Mouse (Mus musculus): ENCODE results near the gene Cnbp. TPM values are rescaled to one million over a fixed set of nuclear protein-coding genes. Genes with fewer than 3 reads are reported as not detected.
A peak's percentile ranks its signal among the peaks of the same experiment; 100 is the strongest.

The Cnbp gene
- total RNA-seq (2017): 1,356 and 1,403 TPM in 2 replicates

DNA sequence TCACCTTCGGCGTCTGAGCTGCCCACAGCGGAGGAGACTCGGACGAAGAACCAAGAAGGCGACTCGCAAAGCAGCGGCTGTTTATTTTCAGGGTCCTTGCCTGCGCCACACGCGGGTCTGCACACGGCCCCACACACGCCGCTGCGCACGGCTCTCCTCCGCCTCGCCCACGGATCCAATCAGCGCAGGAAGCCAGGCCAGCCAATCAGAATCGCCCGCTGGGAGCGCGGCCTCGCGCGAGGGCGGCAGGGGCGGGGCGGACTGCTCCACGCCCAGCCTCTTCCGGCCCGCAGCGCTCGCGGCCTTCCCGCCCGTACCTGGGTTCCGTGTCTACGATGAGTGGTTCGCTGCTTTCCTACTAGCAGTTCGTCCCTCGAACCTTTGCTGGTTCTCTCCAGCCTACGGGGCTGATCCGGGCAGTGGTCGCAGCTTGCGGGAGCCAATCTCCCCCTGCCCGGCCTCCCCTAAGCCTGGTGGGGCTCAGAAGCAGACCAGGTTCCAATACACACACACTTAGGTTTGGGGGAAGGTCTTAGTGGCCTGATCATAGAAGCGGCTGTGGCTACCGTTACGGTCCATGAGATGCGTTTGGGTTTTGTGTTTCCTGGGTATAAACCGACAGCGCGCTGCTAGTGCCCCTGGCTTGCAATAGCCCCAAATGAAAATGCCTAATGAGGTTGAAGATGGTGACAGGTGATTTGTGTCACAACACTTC, at the start of gene Cnbp:
Gene Cnbp (minus strand): TSS at position 207 of the 715 bp plus-strand sequence.
- ATAC-seq (replicated peaks; ENCODE audit: low read depth, poor library complexity, severe bottlenecking): peak; percentile 93

- no peak for ATAC-seq (replicated peaks; ENCODE audit: low read depth, poor library complexity, severe bottlenecking)
These were observed 47.1 kb upstream of the Cnbp start for GRCm38 (mm10) chr6:87898028-87898427.

- no peak for ATAC-seq (replicated peaks; ENCODE audit: low read depth, poor library complexity, severe bottlenecking)
These were observed 43.0 kb upstream of the Cnbp start for GRCm38 (mm10) chr6:87893931-87894330.

- peak; percentile 91 for ATAC-seq (replicated peaks; ENCODE audit: low read depth, poor library complexity, severe bottlenecking)
These were observed 36.8 kb upstream of the Cnbp start, which contains the start of gene Copg1 for GRCm38 (mm10) chr6:87887594-87888233. Copg1 (plus strand) TSS chr6:87887814.

DNA sequence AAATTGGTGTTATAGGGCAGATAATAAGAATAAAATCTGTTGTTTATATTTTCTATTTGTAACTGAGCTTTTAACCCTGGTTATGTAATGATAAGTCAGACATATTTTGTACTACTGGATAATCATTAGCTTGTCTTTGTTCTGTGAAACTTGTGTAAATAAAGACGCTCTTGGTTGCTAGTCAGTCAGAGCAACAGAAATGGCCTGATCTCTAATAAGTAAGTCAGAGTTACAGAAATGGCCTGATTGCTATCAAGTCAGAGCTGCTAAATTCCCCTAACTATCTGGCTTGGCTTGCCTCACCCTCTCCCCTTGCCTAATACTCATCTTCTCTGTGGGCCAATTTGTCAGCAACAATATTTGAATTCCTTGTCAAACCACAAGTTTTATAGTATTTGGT, 35.8 kb upstream of the Cnbp start:
- no peak for ATAC-seq (replicated peaks; ENCODE audit: low read depth, poor library complexity, severe bottlenecking)

- ATAC-seq (replicated peaks; ENCODE audit: low read depth, poor library complexity, severe bottlenecking): peak; percentile 66
These were observed 31.9 kb upstream of the Cnbp start for GRCm38 (mm10) chr6:87882816-87883215.

DNA sequence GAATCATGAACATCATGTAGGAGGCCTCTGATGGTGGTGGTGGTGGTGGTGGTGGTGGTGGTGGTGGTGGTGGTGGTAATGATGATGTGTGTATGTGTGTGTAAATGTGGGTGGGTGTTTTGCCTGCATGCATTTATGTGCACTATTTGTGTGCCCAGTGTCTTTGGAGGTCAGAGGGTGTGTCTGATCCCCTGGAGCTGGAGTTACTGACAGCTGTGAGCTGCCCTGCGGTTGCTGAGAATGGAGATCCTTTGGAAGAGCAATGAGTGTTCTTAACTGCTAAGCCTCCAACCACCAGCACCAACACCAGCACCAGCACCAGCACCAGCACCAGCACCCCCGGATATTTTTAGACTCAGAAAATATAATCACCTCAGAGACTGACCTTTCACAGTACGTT, 31.3 kb upstream of the Cnbp start:
- no peak for ATAC-seq (replicated peaks; ENCODE audit: low read depth, poor library complexity, severe bottlenecking)

DNA sequence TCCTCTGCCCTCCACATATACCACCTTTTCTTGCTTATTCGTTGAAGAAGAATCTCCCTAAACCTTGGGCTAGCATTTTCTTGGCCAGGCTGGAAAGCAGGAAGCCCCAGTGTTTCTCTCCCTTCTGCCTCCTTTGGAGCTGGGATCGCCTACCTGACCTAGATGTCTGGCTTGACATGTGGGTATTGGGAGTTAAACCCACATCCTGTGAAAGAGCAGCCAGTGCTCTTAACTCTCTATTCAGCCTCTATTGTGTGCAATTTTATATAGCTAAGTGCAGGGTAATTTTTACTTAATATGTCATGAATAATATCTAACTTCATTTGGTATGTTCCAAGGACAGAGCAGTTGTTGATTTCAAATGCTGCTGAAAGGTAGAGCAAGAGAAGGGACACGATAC, 28.7 kb upstream of the Cnbp start:
- no peak for ATAC-seq (replicated peaks; ENCODE audit: low read depth, poor library complexity, severe bottlenecking)

DNA sequence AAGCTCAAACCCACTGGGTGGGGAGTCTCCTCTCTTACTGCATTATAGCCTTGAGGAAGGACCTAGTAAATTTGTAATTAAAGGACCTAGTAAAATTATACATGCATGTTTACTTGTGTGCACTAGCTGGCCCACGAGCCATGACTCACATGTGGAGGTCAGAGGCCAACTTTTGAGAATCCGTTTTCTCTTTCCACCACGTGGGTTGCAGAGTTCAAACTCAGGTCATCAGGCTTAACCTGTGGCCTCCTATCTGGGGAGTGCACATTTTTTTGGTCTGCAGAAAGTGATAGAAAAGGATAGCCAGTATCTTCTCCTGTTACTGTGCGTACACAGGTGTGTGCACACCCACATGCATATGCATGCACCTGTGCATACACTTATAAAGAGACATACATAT, 28.1 kb upstream of the Cnbp start:
- ATAC-seq (replicated peaks; ENCODE audit: low read depth, poor library complexity, severe bottlenecking): no peak

GRCm38 (mm10) chr6:87876068-87876643, 25.2 kb upstream of the Cnbp start:
- peak; percentile 62 for ATAC-seq (replicated peaks; ENCODE audit: low read depth, poor library complexity, severe bottlenecking)

GRCm38 (mm10) chr6:87875562-87875961, 24.7 kb upstream of the Cnbp start:
- no peak for ATAC-seq (replicated peaks; ENCODE audit: low read depth, poor library complexity, severe bottlenecking)

DNA sequence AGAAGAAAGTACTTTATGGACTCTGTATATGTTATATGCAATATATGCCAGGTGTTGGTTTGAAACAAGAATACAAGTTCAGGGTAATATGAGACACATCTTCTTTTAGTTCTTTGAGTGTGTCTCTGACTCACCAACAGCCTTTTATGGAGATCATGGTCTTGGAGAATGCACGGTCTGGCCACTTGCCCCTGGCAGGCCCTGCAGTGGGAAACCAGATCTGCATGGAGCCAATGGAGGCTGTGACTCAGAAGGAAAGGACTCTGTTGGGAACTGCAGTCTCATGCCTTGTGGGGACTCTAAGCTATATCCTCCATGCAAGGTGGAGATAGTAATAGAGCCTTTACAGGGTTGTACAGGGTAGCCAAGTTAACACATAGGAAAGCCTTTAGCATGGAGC, 24.2 kb upstream of the Cnbp start:
- ATAC-seq (replicated peaks; ENCODE audit: low read depth, poor library complexity, severe bottlenecking): no peak

GRCm38 (mm10) chr6:87873963-87874362, 23.1 kb upstream of the Cnbp start:
- no peak for ATAC-seq (replicated peaks; ENCODE audit: low read depth, poor library complexity, severe bottlenecking)

DNA sequence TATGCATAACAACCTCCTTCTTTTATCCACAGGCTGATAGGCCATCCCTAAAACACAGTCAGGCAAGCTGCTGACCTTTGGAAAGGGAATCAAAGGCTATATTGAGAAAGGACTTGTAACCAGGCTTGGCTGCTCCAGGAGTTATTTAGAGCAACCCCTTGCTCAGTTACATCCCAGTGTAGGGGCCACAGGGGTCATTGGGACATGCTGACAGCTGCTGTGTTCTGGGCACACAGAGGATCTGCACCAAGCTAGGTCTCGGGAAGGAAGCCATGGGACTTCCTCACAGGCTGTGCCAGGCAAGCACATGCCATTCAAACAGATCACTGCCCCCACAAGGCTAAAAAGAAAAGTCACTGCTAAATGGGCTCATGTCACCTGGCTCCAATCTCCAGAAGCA, 22.2 kb upstream of the Cnbp start:
- ATAC-seq (replicated peaks; ENCODE audit: low read depth, poor library complexity, severe bottlenecking): no peak

GRCm38 (mm10) chr6:87871240-87871639, 20.3 kb upstream of the Cnbp start:
- ATAC-seq (replicated peaks; ENCODE audit: low read depth, poor library complexity, severe bottlenecking): no peak

GRCm38 (mm10) chr6:87870440-87870839, 19.5 kb upstream of the Cnbp start:
- ATAC-seq (replicated peaks; ENCODE audit: low read depth, poor library complexity, severe bottlenecking): no peak

DNA sequence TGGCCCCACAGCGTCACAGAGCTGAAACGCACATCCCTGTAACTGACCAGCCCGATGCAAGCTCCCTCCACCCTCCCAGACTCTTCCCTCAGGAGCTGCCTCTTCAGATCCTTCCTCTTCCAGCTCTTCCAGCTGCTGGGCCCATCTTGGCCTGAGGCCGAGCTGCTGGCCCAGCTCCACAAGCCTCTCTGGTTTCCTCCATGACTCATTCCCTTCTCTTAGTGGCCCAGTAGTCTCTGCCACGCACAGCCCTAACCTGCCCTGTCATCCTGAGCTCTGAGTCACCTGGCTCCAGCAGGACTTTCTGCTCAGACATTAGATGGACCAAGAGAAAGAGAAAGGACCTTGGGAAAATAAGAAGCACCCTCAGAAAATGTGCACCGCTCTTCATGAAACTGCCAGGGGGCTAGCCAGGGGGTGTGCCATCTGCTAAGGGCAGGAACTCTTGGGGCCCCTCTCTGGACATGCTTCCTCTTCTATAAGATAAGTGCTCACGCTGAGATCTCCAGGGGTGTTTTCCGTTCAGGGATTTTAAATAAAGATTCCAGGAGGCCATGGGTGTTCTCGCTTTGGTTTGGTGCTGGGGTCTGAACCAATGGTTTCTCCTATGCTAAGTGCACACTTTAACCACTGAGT, 18.1 kb upstream of the Cnbp start:
- peak; percentile 66 for ATAC-seq (replicated peaks; ENCODE audit: low read depth, poor library complexity, severe bottlenecking)

- peak; percentile 37; the same call in 1 of the 2 replicates for ATAC-seq (replicated peaks; ENCODE audit: low read depth, poor library complexity, severe bottlenecking)
These were observed 16.4 kb upstream of the Cnbp start for GRCm38 (mm10) chr6:87867256-87867655.

DNA sequence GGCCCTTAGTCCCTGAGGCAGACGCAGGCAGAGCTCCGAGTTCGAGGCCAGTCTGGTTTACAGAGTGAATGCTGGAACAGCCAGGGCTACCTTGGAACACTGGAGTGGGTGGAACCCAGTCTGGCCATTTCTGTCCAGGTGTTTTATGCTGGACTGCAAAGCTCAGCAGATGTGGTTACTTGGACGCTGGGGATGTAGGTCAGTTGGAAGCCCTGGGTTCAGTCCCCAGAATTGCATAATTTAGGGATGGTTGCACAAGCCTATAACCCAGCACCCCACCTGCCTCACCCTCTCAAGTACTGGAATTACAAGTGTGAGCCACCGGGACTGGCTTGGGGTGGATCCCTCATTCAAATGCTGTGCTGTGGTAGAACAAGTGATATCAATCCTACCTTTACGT, 15.3 kb upstream of the Cnbp start:
- no peak for ATAC-seq (replicated peaks; ENCODE audit: low read depth, poor library complexity, severe bottlenecking)

DNA sequence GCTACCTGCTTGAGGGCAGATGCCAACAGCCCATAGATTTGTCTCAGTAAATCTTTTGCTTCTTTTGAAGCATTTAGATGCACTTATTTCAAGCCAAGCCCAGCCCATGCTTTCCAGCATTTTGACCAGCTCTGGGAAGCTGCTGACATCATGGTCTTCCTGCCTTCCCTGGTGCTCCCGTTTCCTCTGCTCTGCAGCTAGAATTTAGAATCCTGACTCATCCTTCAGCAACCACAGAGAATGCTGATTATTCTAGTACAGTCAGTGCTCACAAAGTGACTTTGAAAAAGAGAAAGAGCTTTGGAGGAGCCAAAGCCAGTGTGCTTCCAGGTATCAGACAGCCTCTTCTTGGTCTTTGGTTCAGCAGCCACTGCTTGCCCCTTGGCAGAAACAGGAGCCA, 6.2 kb upstream of the Cnbp start:
- no peak for ATAC-seq (replicated peaks; ENCODE audit: low read depth, poor library complexity, severe bottlenecking)

- no peak for ATAC-seq (replicated peaks; ENCODE audit: low read depth, poor library complexity, severe bottlenecking)
These were observed 2.5 kb upstream of the Cnbp start for GRCm38 (mm10) chr6:87853446-87853845.
